Mouse (Mus musculus) adrenal gland, postnatal 36 days (tissue): ENCODE results near the gene Gm13762. TPM values are rescaled to one million over a fixed set of nuclear protein-coding genes. Genes with fewer than 3 reads are reported as not detected.
A peak's percentile ranks its signal among the peaks of the same experiment; 100 is the strongest.

Experiments
- DNase-seq, 2 experiments: peaks; one replicate each; pipeline ENCODE4 v3.0.0; 2021; ENCODE audit warnings: mixed read lengths in 1 of 2
- long read RNA-seq, 2 experiments: library from polyadenylated mRNA; stranded (forward); transcript quantifications; one replicate each; pipeline ENCODE4 v2.0.0; 2021; ENCODE audit warnings: borderline sequencing depth in 2 of 2
- total RNA-seq, 2 experiments: library from RNA; stranded (reverse); gene quantifications; 2 replicates each; pipeline ENCODE4 v1.2.3; 2021

Gene Gm13762
- not detected for total RNA-seq
- long read RNA-seq, experiment 1 = 0 reads
- long read RNA-seq, experiment 2 = 0 reads

DNA sequence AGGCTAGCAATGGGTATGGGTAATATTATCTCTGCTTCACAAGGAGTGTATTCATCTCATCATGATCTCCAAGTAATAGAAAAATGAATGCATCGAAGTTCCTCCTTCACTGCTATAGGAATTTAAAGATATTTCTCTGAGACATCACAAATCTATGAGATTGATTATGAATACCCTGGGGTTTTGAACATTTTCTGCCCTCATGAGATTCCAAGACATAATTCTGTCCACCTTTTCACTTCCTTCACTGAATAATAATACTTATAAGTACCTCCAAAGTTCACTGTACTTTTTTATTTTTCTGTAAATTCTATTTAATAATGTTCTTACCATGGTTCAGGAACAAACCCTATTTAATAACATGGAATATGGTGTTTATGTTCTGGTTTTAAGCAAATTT is at the start of gene Gm13762:
Gene Gm13762, minus strand, starts transcription at position 101 of the 400 bp plus-strand sequence.
- DNase-seq = no peak

DNA sequence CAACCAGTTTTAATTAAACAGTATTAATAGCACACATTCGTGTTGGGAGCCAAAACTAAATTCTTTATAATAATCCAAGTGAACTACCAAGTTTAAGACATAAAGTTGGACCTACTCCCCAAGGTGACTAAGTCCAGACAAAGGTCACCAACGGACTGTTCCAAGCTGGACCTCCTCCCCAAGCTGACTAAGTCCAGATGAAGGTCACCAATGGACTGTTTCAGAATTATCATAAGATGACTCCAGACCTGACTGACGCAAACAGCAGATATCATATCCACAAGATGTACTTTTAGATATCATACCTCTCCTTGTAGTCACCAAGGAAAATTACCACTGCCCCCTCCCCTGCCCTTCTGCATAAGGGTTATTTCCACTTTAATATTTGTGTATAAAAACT is 41.4 kb upstream of the Gm13762 start:
- peak; percentile 8 to 37 for DNase-seq

DNA sequence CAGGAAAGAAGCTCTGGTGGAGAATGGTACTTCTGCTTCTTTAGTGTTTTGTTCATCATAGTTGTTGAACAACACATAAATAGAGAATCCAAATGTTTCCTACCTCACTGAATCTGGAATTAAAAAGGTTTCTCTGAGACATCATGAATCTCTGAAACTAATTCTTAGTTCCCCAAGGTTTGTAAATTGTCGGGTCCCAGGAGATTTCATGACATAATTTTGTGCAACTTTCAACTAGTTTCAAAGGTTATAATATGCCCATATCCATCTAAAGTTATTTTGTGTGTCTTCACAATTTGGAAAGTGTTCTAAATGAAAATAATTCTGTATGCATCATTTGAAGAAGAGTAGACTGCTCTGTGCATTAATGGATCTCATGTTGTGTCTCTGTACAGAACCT is 38.2 kb upstream of the Gm13762 start, which contains the start of gene Olfr1216:
Gene Olfr1216, minus strand, starts transcription at position 101 of the 400 bp plus-strand sequence.
- no peak for DNase-seq

DNA sequence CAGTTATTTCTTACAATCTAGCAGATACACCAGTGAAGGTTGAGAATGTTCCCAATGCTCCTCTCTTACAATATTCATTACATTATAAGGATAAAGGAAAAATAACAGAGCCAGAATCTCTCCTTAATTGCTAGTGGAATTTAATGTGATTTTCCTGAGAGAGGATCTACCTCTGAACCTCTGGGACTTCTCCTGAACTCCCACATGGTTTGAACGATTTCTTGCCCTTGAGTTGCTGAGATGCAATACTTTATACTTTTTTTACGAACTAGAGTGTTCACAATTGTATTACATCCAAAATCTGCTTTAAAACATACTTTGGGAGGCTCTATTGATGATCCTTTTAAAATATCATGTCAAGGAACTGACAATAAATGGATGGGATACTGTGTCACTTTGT is 26.8 kb upstream of the Gm13762 start, which contains the start of gene Olfr1215:
Gene Olfr1215, minus strand, starts transcription at position 101 of the 400 bp plus-strand sequence.
- no peak for DNase-seq

DNA sequence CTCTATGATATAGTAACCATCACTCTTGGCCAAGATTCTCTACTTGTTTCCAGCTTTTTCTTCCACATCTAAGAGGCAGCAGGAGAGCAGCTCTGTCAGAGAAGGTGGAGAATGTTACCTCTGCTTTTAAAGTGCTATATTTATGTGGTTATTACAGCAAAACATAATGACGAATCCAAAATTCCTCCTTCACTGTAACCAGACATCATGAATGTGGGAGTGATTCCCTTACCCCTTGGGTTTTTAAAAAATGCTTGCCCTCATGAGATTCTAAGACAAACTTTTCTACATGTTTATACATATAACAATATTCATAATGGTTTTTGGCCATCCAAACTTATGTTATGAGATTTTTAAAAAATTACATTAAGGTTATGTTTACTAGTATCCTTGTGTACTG is 12.5 kb upstream of the Gm13762 start, which contains the start of gene Olfr1214:
Gene Olfr1214, minus strand, starts transcription at position 101 of the 400 bp plus-strand sequence.
- DNase-seq = no peak

DNA sequence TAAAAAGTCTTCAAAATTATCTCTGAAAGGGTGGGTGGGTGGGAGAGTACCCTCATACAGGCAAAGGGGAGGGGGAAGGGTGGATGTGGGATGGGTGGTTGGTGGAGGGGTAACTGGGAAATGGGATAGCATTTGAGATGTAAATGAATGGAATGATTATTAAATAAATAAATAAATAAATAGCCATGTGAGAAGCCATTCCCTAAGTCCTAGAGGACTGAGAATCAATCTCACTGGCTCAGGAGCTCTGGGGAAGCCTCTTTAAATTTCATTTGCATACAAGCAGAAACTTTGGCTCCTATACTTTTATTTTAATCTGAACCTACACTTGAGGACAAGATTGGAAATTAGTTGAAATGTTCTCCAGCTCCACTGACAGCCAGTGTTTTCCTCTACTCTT is 26.4 kb downstream of the Gm13762 start, which contains the start of gene Olfr1212:
Gene Olfr1212, plus strand, starts transcription at position 301 of the 400 bp plus-strand sequence.
- no peak for DNase-seq

DNA sequence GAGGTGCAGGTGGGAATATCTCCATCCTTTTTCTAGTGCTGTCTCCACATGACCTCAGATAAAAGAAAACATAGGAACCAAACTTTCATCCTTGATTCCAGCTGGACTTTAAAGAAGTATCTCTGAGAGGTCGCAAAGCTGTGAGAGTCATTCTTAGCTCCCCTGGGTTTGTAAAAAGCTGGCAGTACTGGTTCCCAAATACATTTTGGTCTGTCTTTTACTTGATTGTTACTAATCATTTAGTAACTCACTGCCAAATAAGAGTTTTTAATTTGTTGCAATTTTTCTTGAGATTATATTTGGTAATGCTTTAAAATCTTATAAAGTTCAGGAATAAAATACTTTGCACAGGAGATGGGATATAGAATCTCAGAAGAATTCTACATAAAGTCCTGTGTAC is 42.1 kb downstream of the Gm13762 start, which contains the start of gene Olfr1211:
Gene Olfr1211, minus strand, starts transcription at position 101 of the 400 bp plus-strand sequence.
- DNase-seq = no peak

Other genes starting within 250 kb of the Gm13762 start
- not detected for gene Olfr1197, start 247.9 kb downstream of the Gm13762 start, total RNA-seq
- gene Olfr1198, start 228.9 kb downstream of the Gm13762 start, total RNA-seq = not detected
- gene Olfr1199, start 219.8 kb downstream of the Gm13762 start, total RNA-seq = not detected
- not detected for gene Olfr1200, start 209.8 kb downstream of the Gm13762 start, total RNA-seq
- gene Olfr1201, start 187.2 kb downstream of the Gm13762 start, total RNA-seq = not detected
- gene Olfr1202, start 165.8 kb downstream of the Gm13762 start, total RNA-seq = not detected
- not detected for gene Olfr1205, start 150.5 kb downstream of the Gm13762 start, total RNA-seq
- not detected for gene Olfr1204, start 131.0 kb downstream of the Gm13762 start, total RNA-seq
- gene Olfr1206, start 117.0 kb downstream of the Gm13762 start, total RNA-seq = not detected
- gene Olfr1208, start 78.0 kb downstream of the Gm13762 start, total RNA-seq = not detected
- not detected for gene Olfr1209, start 65.1 kb downstream of the Gm13762 start, total RNA-seq
- not detected for gene Olfr1211, start 42.2 kb downstream of the Gm13762 start, total RNA-seq
- gene Olfr1212, start 26.3 kb downstream of the Gm13762 start, total RNA-seq = not detected
- not detected for gene Olfr1214, start 12.4 kb upstream of the Gm13762 start, total RNA-seq
- not detected for gene Olfr1215, start 26.7 kb upstream of the Gm13762 start, total RNA-seq
- gene Olfr1216, start 38.1 kb upstream of the Gm13762 start, total RNA-seq = not detected
- gene Olfr1217, start 51.8 kb upstream of the Gm13762 start, total RNA-seq = not detected
- not detected for gene Olfr1218, start 80.9 kb upstream of the Gm13762 start, total RNA-seq
- not detected for gene Olfr1219, start 103.2 kb upstream of the Gm13762 start, total RNA-seq
- gene Olfr1220, start 126.6 kb upstream of the Gm13762 start, total RNA-seq = not detected
- gene Olfr1221, start 137.0 kb upstream of the Gm13762 start, total RNA-seq = not detected
- gene Olfr1222, start 152.8 kb upstream of the Gm13762 start, total RNA-seq = not detected
- gene Olfr1223, start 171.3 kb upstream of the Gm13762 start, total RNA-seq = not detected
- gene Olfr1224-ps1, start 183.8 kb upstream of the Gm13762 start, total RNA-seq = not detected
- not detected for gene Olfr1225, start 194.4 kb upstream of the Gm13762 start, total RNA-seq
- gene Olfr1226, start 219.8 kb upstream of the Gm13762 start, total RNA-seq = not detected